Mouse (Mus musculus): Measurements from ENCODE around the gene Ppat.

Ppat gene

DNA sequence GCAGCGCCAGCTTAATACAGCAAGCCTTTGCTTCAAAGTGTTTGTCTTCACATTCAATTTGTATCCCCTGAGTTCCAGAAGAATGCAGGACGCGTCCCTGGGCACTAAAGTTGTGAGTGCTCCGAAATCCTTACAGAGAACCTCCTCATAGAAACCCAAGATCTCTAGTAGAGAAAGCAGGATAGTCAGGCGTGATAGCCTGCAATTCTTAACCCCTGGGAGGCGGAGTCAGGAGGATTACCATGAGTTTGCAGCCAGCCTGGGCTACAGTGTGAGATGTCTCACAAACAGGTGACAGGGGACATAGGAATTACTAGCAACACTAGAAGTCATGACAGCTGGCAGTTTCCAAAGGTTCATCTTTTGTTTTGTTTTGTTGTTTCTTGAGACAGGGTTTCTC lies 81.8 kb downstream of the Ppat start:
- no peak for DNase-seq

GRCm38 (mm10) chr5:76868693-76869286 lies 82.6 kb downstream of the Ppat start:
- peak; percentile 61 for DNase-seq

DNA sequence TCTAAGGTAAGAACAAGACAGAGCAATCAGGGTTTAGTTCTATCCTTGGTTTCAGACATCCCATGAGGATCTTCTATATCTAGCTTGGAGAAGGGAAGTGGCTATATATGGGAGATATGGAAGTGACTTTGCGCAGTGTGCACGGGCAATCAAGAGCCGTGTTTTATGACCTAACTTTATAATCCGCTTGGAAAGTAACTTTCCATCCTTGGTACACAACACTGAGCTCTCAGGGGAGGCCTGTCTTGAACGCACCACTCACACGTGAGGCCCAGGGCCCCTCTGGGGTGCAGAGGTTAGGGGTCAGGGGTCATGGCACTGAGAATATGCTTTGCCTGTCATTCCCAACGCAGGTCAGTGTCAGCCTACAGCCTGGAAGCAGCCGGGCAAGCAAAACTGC lies 84.6 kb downstream of the Ppat start:
- no peak for DNase-seq
